Mouse (Mus musculus) lung, embryonic 15.5 days (tissue): ENCODE results near the gene Ccdc125. TPM values are rescaled to one million over a fixed set of nuclear protein-coding genes. Genes with fewer than 3 reads are reported as not detected.

Experiments
- ATAC-seq: fragments of 200-750 bp; cut with Nextera tagmentation; 2 replicates; pipeline ENCODE4 v1.8.0; 2017; ENCODE audit warnings: moderate number of reproducible peaks, borderline replicate concordance; ENCODE audit not compliant: low FRiP score, low TSS enrichment; ENCODE audit errors: extremely low read depth
- H3K27ac ChIP-seq: fragments of 300-500 bp; sonication (generic); 2 replicates; pipeline ENCODE4 v1.5.1; 2015; ENCODE audit warnings: moderate library complexity, mild to moderate bottlenecking, inconsistent platforms
- H3K27me3 ChIP-seq: fragments of 300-500 bp; sonication (generic); 2 replicates; pipeline ENCODE4 v1.6.1; 2015; ENCODE audit warnings: inconsistent platforms
- H3K36me3 ChIP-seq: fragments of 300-500 bp; sonication (generic); 2 replicates; pipeline ENCODE4 v1.6.1; 2015; ENCODE audit warnings: inconsistent platforms
- H3K4me1 ChIP-seq: fragments of 300-500 bp; sonication (generic); 2 replicates; pipeline ENCODE4 v1.6.1; 2015; ENCODE audit warnings: inconsistent platforms
- H3K4me2 ChIP-seq: fragments of 300-500 bp; sonication (generic); 2 replicates; pipeline ENCODE4 v1.6.1; 2015; ENCODE audit warnings: inconsistent platforms, mild to moderate bottlenecking, moderate library complexity
- H3K4me3 ChIP-seq: fragments of 300-500 bp; sonication (generic); 2 replicates; pipeline ENCODE4 v1.5.1; 2015; ENCODE audit warnings: mild to moderate bottlenecking, inconsistent platforms
- H3K9ac ChIP-seq: fragments of 300-500 bp; sonication (generic); 2 replicates; pipeline ENCODE4 v1.6.1; 2015; ENCODE audit warnings: inconsistent platforms
- H3K9me3 ChIP-seq: fragments of 300-500 bp; sonication (generic); 2 replicates; pipeline ENCODE4 v1.6.1; 2016; ENCODE audit warnings: inconsistent platforms
- WGBS: fragments of 180-500 bp; shearing (Covaris S2); methylation state at CpG from one replicate; pipeline ENCODE4 v1.1.7; 2015; 5-methylcytosine and 5-hydroxymethylcytosine counted together
- polyA plus RNA-seq: library from polyadenylated mRNA; unstranded; fragments of >200 nt; fragmentation: Nextera tagmentation; extraction: Ambion mirVana; gene quantifications from 2 replicates; pipeline ENCODE4 v1.2.1, GENCODE M21; 2015

The Ccdc125 gene
- 9.9 and 10.7 TPM in 2 replicates for polyA plus RNA-seq

GRCm38 (mm10) chr13:100669291-100670022 is at the start of gene Ccdc125:
Ccdc125 (plus strand) TSS chr13:100669717.
- H3K36me3 ChIP-seq, result peaks cover 15% of the 10 kb centered on the region; the same call in 1 of the 2 replicates
- under 1% methylated on average over 44 of the region's 44 CpGs for WGBS
- H3K27me3 ChIP-seq, result no peaks in the 10 kb centered on the region
- H3K4me1 ChIP-seq, result peaks cover 3% of the 10 kb centered on the region; the same call in 1 of the 2 replicates
- H3K9me3 ChIP-seq, result no peaks in the 10 kb centered on the region
- peak within 1 kb of the TSS; percentile 52 for H3K9ac ChIP-seq
- ATAC-seq, result peak; percentile 74
- H3K4me2 ChIP-seq, result peak within 1 kb of the TSS; percentile 83
- H3K27ac ChIP-seq, result peak within 1 kb of the TSS; percentile 87
- H3K4me3 ChIP-seq, result peak within 1 kb of the TSS; percentile 57

DNA sequence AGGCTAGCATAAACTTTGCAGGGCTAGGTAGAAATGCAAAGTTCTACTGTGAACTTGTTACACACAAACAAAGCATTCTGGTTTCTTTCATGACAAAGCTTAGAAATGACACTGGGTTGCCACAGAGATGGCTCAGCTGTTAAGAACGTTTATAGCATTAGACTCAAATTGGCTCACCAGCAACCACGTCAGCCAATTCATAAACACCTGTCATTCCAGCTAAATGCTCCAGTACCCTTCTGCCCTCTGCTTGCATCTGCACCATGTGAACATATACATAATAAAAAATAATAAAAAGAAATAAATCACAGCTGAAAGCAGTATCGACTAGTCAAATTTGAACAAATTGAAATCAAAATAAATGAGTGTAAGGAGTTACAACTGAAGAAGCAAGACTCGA is 47.3 kb upstream of the Ccdc125 start:
- H3K9ac ChIP-seq, result no peak overlapping the region
- peaks cover 60% of the 10 kb centered on the region for H3K36me3 ChIP-seq
- H3K9me3 ChIP-seq, result no peaks in the 10 kb centered on the region
- ATAC-seq, result no peak
- no peak overlapping the region for H3K4me2 ChIP-seq
- no peak overlapping the region for H3K27ac ChIP-seq
- peaks cover 5% of the 10 kb centered on the region; the same call in 1 of the 2 replicates for H3K27me3 ChIP-seq
- H3K4me1 ChIP-seq, result no peaks in the 10 kb centered on the region
- H3K4me3 ChIP-seq, result no peak overlapping the region
- 78% methylated on average over 4 of the region's 4 CpGs for WGBS

- Histone ChIP-seq H3K36me3 (peaks cover 56% of the 10 kb centered on the region), H3K27ac (no peak overlapping the region), H3K27me3 (no peaks in the 10 kb centered on the region), H3K9ac (no peak overlapping the region), H3K4me2 (no peak overlapping the region), H3K4me3 (no peak overlapping the region), H3K9me3 (no peaks in the 10 kb centered on the region), H3K4me1 (no peaks in the 10 kb centered on the region)
- no peak for ATAC-seq
- WGBS, result 91% methylated on average over 3 of the region's 3 CpGs
Measured at GRCm38 (mm10) chr13:100634106-100634691, 35.3 kb upstream of the Ccdc125 start.

DNA sequence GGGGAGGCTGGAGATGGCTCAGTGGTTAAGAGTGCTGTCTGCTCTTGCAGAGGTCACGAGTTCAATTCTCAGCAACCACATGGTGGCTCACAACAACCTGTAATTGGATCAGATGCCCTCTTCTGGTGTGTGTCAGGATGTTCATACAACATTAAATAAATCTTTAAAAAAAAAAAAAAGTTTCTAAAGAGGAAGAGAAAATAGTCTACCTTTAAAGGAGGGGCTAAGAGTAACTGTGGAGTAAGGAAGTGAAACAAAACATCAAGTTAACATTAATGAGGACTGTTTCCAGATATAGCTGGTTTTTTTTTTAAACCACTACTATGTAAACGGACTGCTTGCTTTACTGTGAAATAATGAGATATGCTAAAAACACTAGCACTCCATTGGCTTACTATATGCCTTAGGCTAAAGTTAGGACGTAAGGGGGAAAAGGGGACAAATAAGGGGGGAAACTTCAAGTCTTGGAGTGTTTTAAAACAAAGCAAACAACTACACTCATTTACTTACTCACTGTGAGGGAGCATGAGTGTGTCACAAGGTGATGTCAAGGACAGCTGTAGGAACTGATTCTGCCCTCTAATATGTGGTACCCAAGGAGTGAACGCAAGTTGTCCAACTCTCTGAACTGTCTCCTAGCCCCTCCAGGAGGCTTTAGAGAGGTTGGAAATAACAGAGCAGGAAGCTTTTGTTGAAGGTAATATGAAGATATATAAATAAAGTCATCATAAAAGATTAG is 26.9 kb upstream of the Ccdc125 start:
- H3K4me2 ChIP-seq, result no peak overlapping the region
- H3K9me3 ChIP-seq, result no peaks in the 10 kb centered on the region
- H3K36me3 ChIP-seq, result peaks cover 70% of the 10 kb centered on the region
- H3K9ac ChIP-seq, result no peak overlapping the region
- 84% methylated on average over 4 of the region's 4 CpGs for WGBS
- H3K27ac ChIP-seq, result no peak overlapping the region
- ATAC-seq, result no peak
- H3K27me3 ChIP-seq, result no peaks in the 10 kb centered on the region
- no peak overlapping the region for H3K4me3 ChIP-seq
- H3K4me1 ChIP-seq, result no peaks in the 10 kb centered on the region

DNA sequence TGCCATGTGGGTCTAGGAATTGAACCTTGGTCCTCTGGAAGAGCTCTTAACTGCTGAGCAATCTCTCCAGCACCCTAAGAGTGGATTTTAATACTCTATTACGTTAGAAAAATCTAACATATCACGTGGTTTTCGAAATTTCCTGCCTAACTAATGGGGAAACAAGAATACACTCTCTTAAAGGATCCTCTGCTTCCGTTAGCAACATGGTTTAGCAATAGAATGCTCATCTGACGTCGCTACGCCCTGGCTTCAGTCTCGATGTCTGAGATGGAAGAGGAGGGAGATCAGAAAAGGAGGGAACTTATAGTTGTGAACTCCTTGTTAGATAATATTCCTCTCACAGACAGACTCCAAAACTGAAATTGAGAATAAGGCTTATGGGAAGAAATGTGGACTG is 21.3 kb upstream of the Ccdc125 start:
- Histone ChIP-seq H3K9ac (no peak overlapping the region), H3K4me1 (peaks cover 5% of the 10 kb centered on the region), H3K27me3 (no peaks in the 10 kb centered on the region), H3K4me3 (no peak overlapping the region), H3K4me2 (no peak overlapping the region), H3K36me3 (peaks cover 41% of the 10 kb centered on the region), H3K27ac (no peak overlapping the region), H3K9me3 (no peaks in the 10 kb centered on the region)
- ATAC-seq, result no peak
- WGBS, result 94% methylated on average over 8 of the region's 8 CpGs

GRCm38 (mm10) chr13:100650550-100651438 is 18.7 kb upstream of the Ccdc125 start, which contains the start of the genes Ak6 and Rad17:
Ak6 (plus strand) TSS chr13:100650979.
Rad17 (minus strand) TSS chr13:100651051.
- Histone ChIP-seq H3K9ac (peak within 1 kb of the TSS; percentile 96), H3K4me2 (peak within 1 kb of the TSS; percentile 77), H3K36me3 (peaks cover 23% of the 10 kb centered on the region), H3K27ac (peak within 1 kb of the TSS; percentile 93), H3K9me3 (no peaks in the 10 kb centered on the region), H3K4me1 (peaks cover 5% of the 10 kb centered on the region), H3K27me3 (no peaks in the 10 kb centered on the region), H3K4me3 (peak within 1 kb of the TSS; percentile 83)
- ATAC-seq, result peak; percentile 98
- under 1% methylated on average over 73 of the region's 73 CpGs for WGBS

GRCm38 (mm10) chr13:100651439-100652186 is 17.9 kb upstream of the Ccdc125 start, which contains the start of gene Taf9:
Taf9 (plus strand) TSS chr13:100651579.
- H3K27me3 ChIP-seq, result no peaks in the 10 kb centered on the region
- peak within 1 kb of the TSS; percentile 93 for H3K27ac ChIP-seq
- H3K9ac ChIP-seq, result peak within 1 kb of the TSS; percentile 96
- peak within 1 kb of the TSS; percentile 83 for H3K4me3 ChIP-seq
- no peaks in the 10 kb centered on the region for H3K9me3 ChIP-seq
- H3K4me2 ChIP-seq, result peak within 1 kb of the TSS; percentile 77
- H3K4me1 ChIP-seq, result peaks cover 5% of the 10 kb centered on the region
- peaks cover 19% of the 10 kb centered on the region for H3K36me3 ChIP-seq
- WGBS, result under 1% methylated on average over 54 of the region's 63 CpGs
- ATAC-seq, result peak; percentile 61; the same call in 1 of the 2 replicates

- H3K9ac ChIP-seq, result no peak overlapping the region
- peaks cover 6% of the 10 kb centered on the region for H3K36me3 ChIP-seq
- no peak overlapping the region for H3K4me2 ChIP-seq
- whole genome bisulfite sequencing, result 89% methylated on average over 5 of the region's 5 CpGs
- H3K4me1 ChIP-seq, result no peaks in the 10 kb centered on the region
- no peak overlapping the region for H3K4me3 ChIP-seq
- no peak overlapping the region for H3K27ac ChIP-seq
- H3K9me3 ChIP-seq, result no peaks in the 10 kb centered on the region
- ATAC-seq, result no peak
- no peaks in the 10 kb centered on the region for H3K27me3 ChIP-seq
Measured at GRCm38 (mm10) chr13:100658091-100658490, 11.4 kb upstream of the Ccdc125 start.

DNA sequence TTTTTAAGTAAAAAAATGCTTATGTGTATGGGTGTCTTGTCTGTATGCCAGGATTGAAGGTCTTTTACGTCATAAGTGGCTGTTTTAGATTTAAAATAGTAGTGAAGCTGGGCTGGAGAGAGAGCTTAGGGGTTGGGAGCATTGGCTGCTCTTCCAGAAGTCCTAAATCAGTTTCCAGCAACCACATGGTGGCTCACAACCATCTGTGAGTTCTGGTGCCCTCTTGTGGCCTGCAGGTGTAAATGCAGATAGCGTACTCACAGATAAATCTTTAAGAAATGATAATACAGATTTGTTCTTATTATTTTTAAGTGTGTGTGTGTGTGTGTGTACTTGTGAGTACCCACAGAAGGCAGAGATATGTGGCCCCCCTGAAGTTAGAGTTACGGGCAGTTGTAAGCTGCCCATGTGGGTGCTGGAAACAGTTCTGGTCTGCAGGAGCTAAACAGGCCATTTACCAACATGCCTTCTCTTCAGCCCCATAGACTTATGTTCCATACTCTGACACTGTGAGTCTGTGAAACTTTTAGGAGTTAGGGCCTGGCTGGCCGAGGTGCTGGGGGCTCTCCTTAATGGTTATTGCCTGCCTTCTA is 9.6 kb upstream of the Ccdc125 start:
- ATAC-seq, result peak; percentile 55; the same call in 1 of the 2 replicates

GRCm38 (mm10) chr13:100670181-100670741 is 744 bp downstream of the Ccdc125 start:
- Histone ChIP-seq H3K36me3 (peaks cover 15% of the 10 kb centered on the region; the same call in 1 of the 2 replicates), H3K9ac (peak overlapping the region; percentile 52), H3K4me3 (peak overlapping the region; percentile 57), H3K9me3 (no peaks in the 10 kb centered on the region), H3K27ac (peak overlapping the region; percentile 87), H3K4me2 (peak overlapping the region; percentile 83), H3K4me1 (peaks cover 3% of the 10 kb centered on the region; the same call in 1 of the 2 replicates), H3K27me3 (no peaks in the 10 kb centered on the region)
- 20% methylated on average over 9 of the region's 9 CpGs for WGBS
- no peak for ATAC-seq

More for the DNA sequence above, 9.6 kb upstream of the Ccdc125 start:
- H3K4me3 ChIP-seq, result no peak overlapping the region
- no peak overlapping the region for H3K4me2 ChIP-seq
- 45% methylated on average over 4 of the region's 4 CpGs for WGBS
- no peaks in the 10 kb centered on the region for H3K4me1 ChIP-seq
- no peaks in the 10 kb centered on the region for H3K9me3 ChIP-seq
- no peak overlapping the region for H3K27ac ChIP-seq
- peaks cover 9% of the 10 kb centered on the region for H3K36me3 ChIP-seq
- no peak overlapping the region for H3K9ac ChIP-seq
- H3K27me3 ChIP-seq, result no peaks in the 10 kb centered on the region
